Mouse (Mus musculus): Measurements from ENCODE around the gene Pygo1. TPM values are rescaled to one million over a fixed set of nuclear protein-coding genes. Genes with fewer than 3 reads are reported as not detected.

Pygo1 gene
- polyA plus RNA-seq, 1 experiment from 2014 or later = 16.0 TPM

- H3K4me2 ChIP-seq = no peak overlapping the region
- H3K9me3 ChIP-seq = 0 out of 2 replicates have a peak, but pooled peaks cover 6% of the 10 kb centered on the region
- H3K4me3 ChIP-seq = no peak overlapping the region
- no peaks in the 10 kb centered on the region for H3K4me1 ChIP-seq (replicated peaks)
- no peaks in the 10 kb centered on the region for H3K27me3 ChIP-seq
- no peak overlapping the region for H3K9ac ChIP-seq
- no peak for ATAC-seq (ENCODE audit: low FRiP score, low read depth)
- 92% methylated on average over 13 of the region's 13 CpGs for WGBS
- H3K36me3 ChIP-seq = peaks cover 27% of the 10 kb centered on the region
- no peak overlapping the region for H3K27ac ChIP-seq (replicated peaks)
Measured at GRCm38 (mm10) chr9:72944286-72944685, 18.8 kb downstream of the Pygo1 start.

GRCm38 (mm10) chr9:72947010-72947409 is 21.6 kb downstream of the Pygo1 start:
- no peaks in the 10 kb centered on the region for H3K4me1 ChIP-seq (replicated peaks)
- no peak overlapping the region for H3K9ac ChIP-seq
- H3K4me2 ChIP-seq = no peak overlapping the region
- H3K9me3 ChIP-seq = 0 out of 2 replicates have a peak, but pooled peaks cover 6% of the 10 kb centered on the region
- no peak overlapping the region for H3K4me3 ChIP-seq
- no peak for ATAC-seq (ENCODE audit: low FRiP score, low read depth)
- no peaks in the 10 kb centered on the region for H3K27me3 ChIP-seq
- no peak overlapping the region for H3K27ac ChIP-seq (replicated peaks)
- H3K36me3 ChIP-seq = peaks cover 27% of the 10 kb centered on the region
- 98% methylated on average over 1 of the region's 1 CpGs for WGBS

GRCm38 (mm10) chr9:72949572-72949971 is 24.1 kb downstream of the Pygo1 start:
- H3K9me3 ChIP-seq = 0 out of 2 replicates have a peak, but pooled peaks cover 6% of the 10 kb centered on the region
- 81% methylated on average over 7 of the region's 7 CpGs for WGBS
- H3K4me3 ChIP-seq = no peak overlapping the region
- no peak overlapping the region for H3K9ac ChIP-seq
- ATAC-seq (ENCODE audit: low FRiP score, low read depth) = no peak
- H3K4me1 ChIP-seq (replicated peaks) = no peaks in the 10 kb centered on the region
- H3K36me3 ChIP-seq = peaks cover 26% of the 10 kb centered on the region
- H3K4me2 ChIP-seq = no peak overlapping the region
- H3K27ac ChIP-seq (replicated peaks) = no peak overlapping the region
- H3K27me3 ChIP-seq = no peaks in the 10 kb centered on the region

- no peaks in the 10 kb centered on the region for H3K27me3 ChIP-seq
- no peaks in the 10 kb centered on the region for H3K9me3 ChIP-seq
- no peak for ATAC-seq (ENCODE audit: low FRiP score, low read depth)
- H3K36me3 ChIP-seq = no peaks in the 10 kb centered on the region
- no peak overlapping the region for H3K4me2 ChIP-seq
- 58% methylated on average over 2 of the region's 2 CpGs for WGBS
- no peak overlapping the region for H3K9ac ChIP-seq
- H3K4me1 ChIP-seq (replicated peaks) = peaks cover 13% of the 10 kb centered on the region
- H3K27ac ChIP-seq (replicated peaks) = no peak overlapping the region
- no peak overlapping the region for H3K4me3 ChIP-seq
Measured at GRCm38 (mm10) chr9:72954746-72955145, 29.3 kb downstream of the Pygo1 start.

- Histone ChIP-seq H3K4me3 (no peak overlapping the region), H3K9me3 (no peaks in the 10 kb centered on the region), H3K36me3 (no peaks in the 10 kb centered on the region), H3K9ac (no peak overlapping the region), H3K4me1 (replicated peaks) (peaks cover 13% of the 10 kb centered on the region), H3K4me2 (no peak overlapping the region), H3K27ac (replicated peaks) (no peak overlapping the region), H3K27me3 (no peaks in the 10 kb centered on the region)
- no peak for ATAC-seq (ENCODE audit: low FRiP score, low read depth)
- 24% methylated on average over 1 of the region's 1 CpGs for WGBS
Measured at GRCm38 (mm10) chr9:72955546-72955945, 30.1 kb downstream of the Pygo1 start.

- Histone ChIP-seq H3K4me1 (replicated peaks) (peaks cover 13% of the 10 kb centered on the region), H3K36me3 (no peaks in the 10 kb centered on the region), H3K9me3 (no peaks in the 10 kb centered on the region), H3K27me3 (no peaks in the 10 kb centered on the region), H3K27ac (replicated peaks) (peak within 1 kb of the TSS; percentile 74), H3K4me3 (peak within 1 kb of the TSS; percentile 56), H3K9ac (peak within 1 kb of the TSS; percentile 36), H3K4me2 (peak within 1 kb of the TSS; percentile 62)
- ATAC-seq (ENCODE audit: low FRiP score, low read depth) = peak; percentile 97
- WGBS = 1% methylated on average over 43 of the region's 43 CpGs
Measured at GRCm38 (mm10) chr9:72958521-72959450, 33.3 kb downstream of the Pygo1 start, which contains the start of the genes Dyx1c1 and Gm44503. Dyx1c1 (plus strand) TSS chr9:72958785. Gm44503 (plus strand) TSS chr9:72958852.

GRCm38 (mm10) chr9:72961346-72961745 is 35.9 kb downstream of the Pygo1 start:
- Histone ChIP-seq H3K4me1 (replicated peaks) (peaks cover 13% of the 10 kb centered on the region), H3K9me3 (no peaks in the 10 kb centered on the region), H3K27ac (replicated peaks) (no peak overlapping the region), H3K27me3 (no peaks in the 10 kb centered on the region), H3K36me3 (no peaks in the 10 kb centered on the region), H3K4me3 (no peak overlapping the region), H3K9ac (no peak overlapping the region), H3K4me2 (no peak overlapping the region)
- 78% methylated on average over 8 of the region's 8 CpGs for WGBS
- ATAC-seq (ENCODE audit: low FRiP score, low read depth) = no peak

- Histone ChIP-seq H3K4me2 (no peak overlapping the region), H3K27ac (replicated peaks) (no peak overlapping the region), H3K27me3 (no peaks in the 10 kb centered on the region), H3K4me1 (replicated peaks) (peaks cover 13% of the 10 kb centered on the region), H3K36me3 (no peaks in the 10 kb centered on the region), H3K9ac (no peak overlapping the region), H3K4me3 (no peak overlapping the region), H3K9me3 (no peaks in the 10 kb centered on the region)
- no peak for ATAC-seq (ENCODE audit: low FRiP score, low read depth)
- 83% methylated on average over 15 of the region's 15 CpGs for WGBS
Measured at GRCm38 (mm10) chr9:72961959-72962358, 36.5 kb downstream of the Pygo1 start.

GRCm38 (mm10) chr9:72968349-72969061 is 43.1 kb downstream of the Pygo1 start:
- Histone ChIP-seq H3K27me3 (no peaks in the 10 kb centered on the region), H3K27ac (replicated peaks) (no peak overlapping the region), H3K9me3 (no peaks in the 10 kb centered on the region), H3K4me2 (no peak overlapping the region), H3K4me3 (no peak overlapping the region), H3K36me3 (no peaks in the 10 kb centered on the region), H3K4me1 (replicated peaks) (peaks cover 4% of the 10 kb centered on the region; the same call in 1 of the 2 replicates), H3K9ac (no peak overlapping the region)
- peak; percentile 78; the same call in 1 of the 2 replicates for ATAC-seq (ENCODE audit: low FRiP score, low read depth)
- 32% methylated on average over 11 of the region's 11 CpGs for WGBS

GRCm38 (mm10) chr9:72969874-72970273 is 44.4 kb downstream of the Pygo1 start:
- ATAC-seq (ENCODE audit: low FRiP score, low read depth) = no peak
- Histone ChIP-seq H3K9ac (no peak overlapping the region), H3K27ac (replicated peaks) (no peak overlapping the region), H3K36me3 (no peaks in the 10 kb centered on the region), H3K27me3 (no peaks in the 10 kb centered on the region), H3K9me3 (no peaks in the 10 kb centered on the region), H3K4me1 (replicated peaks) (peaks cover 4% of the 10 kb centered on the region; the same call in 1 of the 2 replicates), H3K4me2 (no peak overlapping the region), H3K4me3 (no peak overlapping the region)
- WGBS = 71% methylated on average over 7 of the region's 7 CpGs

- no peak overlapping the region for H3K4me3 ChIP-seq
- H3K36me3 ChIP-seq = no peaks in the 10 kb centered on the region
- 93% methylated on average over 5 of the region's 5 CpGs for WGBS
- no peak overlapping the region for H3K27ac ChIP-seq (replicated peaks)
- no peaks in the 10 kb centered on the region for H3K9me3 ChIP-seq
- ATAC-seq (ENCODE audit: low FRiP score, low read depth) = no peak
- no peaks in the 10 kb centered on the region for H3K27me3 ChIP-seq
- H3K9ac ChIP-seq = no peak overlapping the region
- no peak overlapping the region for H3K4me2 ChIP-seq
- H3K4me1 ChIP-seq (replicated peaks) = peaks cover 4% of the 10 kb centered on the region; the same call in 1 of the 2 replicates
Measured at GRCm38 (mm10) chr9:72972435-72972834, 47.0 kb downstream of the Pygo1 start.

GRCm38 (mm10) chr9:72972984-72973383 is 47.5 kb downstream of the Pygo1 start:
- H3K9ac ChIP-seq = no peak overlapping the region
- H3K4me1 ChIP-seq (replicated peaks) = peaks cover 4% of the 10 kb centered on the region; the same call in 1 of the 2 replicates
- H3K4me3 ChIP-seq = no peak overlapping the region
- H3K27ac ChIP-seq (replicated peaks) = no peak overlapping the region
- no peaks in the 10 kb centered on the region for H3K27me3 ChIP-seq
- no peak overlapping the region for H3K4me2 ChIP-seq
- H3K9me3 ChIP-seq = no peaks in the 10 kb centered on the region
- H3K36me3 ChIP-seq = no peaks in the 10 kb centered on the region
- no peak for ATAC-seq (ENCODE audit: low FRiP score, low read depth)

All from hindbrain, embryonic 15.5 days (tissue).